Mouse (Mus musculus) layer of hippocampus, adult 2 months (tissue): ENCODE measurements around the gene Plagl2. TPM values are rescaled to one million over a fixed set of nuclear protein-coding genes. Genes with fewer than 3 reads are reported as not detected.

Experiments
- DNase-seq, 2 experiments: peaks; one replicate each; pipeline ENCODE4 v3.0.0; 2022; ENCODE audit warnings: low spot score in 2 of 2
- H3K27ac ChIP-seq: fragments of 200-600 bp; 2 replicates; pipeline ENCODE4 v1.8.1; 2022
- H3K4me3 ChIP-seq: fragments of 200-600 bp; 2 replicates; pipeline ENCODE4 v1.8.1; 2022; ENCODE audit warnings: mild to moderate bottlenecking
- CTCF ChIP-seq: fragments of 200-600 bp; conservative IDR thresholded peaks from 2 replicates; pipeline ENCODE4 v1.8.1; 2022; ENCODE audit warnings: antibody characterized with exemption, mild to moderate bottlenecking, moderate library complexity
- total RNA-seq, 2 experiments: library from RNA; stranded (reverse); gene quantifications; 2 replicates each; pipeline ENCODE4 v1.2.3; 2021

Plagl2 gene
- total RNA-seq, 2 experiments from 2014 or later: 5.5 to 5.8 TPM

DNA sequence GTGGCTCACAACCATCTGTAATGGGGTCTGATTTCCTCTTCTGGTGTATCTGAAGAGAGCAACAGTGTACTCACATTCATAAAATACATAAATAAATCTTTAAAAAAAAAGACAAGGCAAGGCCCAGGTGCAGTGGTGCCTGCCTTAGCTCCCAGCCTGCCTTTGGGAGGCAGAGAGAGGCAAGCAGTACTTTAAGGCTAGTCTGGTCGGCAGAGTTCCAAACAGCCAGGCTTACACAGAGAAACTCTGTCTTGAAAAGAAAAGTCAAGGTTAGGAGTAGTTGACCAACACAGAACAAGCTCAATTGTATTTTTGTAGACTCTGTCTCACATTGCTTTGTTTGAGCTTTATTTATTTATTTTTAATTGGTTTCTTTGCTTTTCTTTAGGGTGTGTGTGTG, 38.5 kb downstream of the Plagl2 start:
- Histone ChIP-seq H3K27ac (no peak overlapping the region), H3K4me3 (no peak overlapping the region)
- TF ChIP-seq CTCF: no peak
- DNase-seq: no peak

DNA sequence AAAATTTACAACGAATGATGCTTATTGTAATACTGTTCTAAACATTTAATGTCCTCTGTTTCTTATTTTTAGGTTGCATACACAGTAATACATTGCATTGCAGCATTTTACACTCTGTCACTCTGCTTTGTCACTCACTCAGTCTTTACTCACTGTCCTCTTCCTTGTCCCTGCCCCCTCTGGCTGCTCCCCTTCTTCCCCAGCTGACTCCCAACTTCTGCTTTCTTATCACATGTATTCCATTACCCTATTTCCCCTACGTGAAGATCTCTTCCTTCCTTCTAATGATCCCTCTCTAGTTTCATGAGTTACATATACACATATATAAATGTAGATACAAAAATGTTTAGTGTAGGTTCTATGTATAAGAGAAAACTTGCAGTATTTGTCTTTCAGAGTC, 42.1 kb downstream of the Plagl2 start:
- Histone ChIP-seq H3K27ac (no peak overlapping the region), H3K4me3 (no peak overlapping the region)
- no peak for DNase-seq
- TF ChIP-seq CTCF: no peak

DNA sequence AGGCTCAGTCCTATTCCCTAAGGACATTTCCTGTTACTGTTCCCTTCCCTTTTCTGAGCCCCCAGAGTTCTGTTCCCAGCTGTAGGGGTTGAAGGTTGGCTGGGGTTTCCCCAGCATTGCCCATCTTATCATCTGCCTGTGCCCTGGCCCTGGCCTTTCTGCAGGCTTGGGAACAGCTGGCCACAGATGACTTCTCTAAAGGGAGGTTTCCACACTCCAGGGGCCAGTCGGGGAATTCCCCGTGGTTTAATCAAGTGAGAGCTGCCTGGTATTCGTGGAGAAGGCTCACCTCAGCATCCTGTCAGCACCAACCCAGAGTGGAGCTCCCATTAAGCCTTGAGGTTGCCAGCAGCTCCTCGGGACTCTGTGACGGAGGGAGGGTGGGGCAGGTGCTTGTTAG, 42.7 kb downstream of the Plagl2 start:
- H3K4me3 ChIP-seq: no peak overlapping the region
- TF ChIP-seq CTCF: no peak
- no peak for DNase-seq

DNA sequence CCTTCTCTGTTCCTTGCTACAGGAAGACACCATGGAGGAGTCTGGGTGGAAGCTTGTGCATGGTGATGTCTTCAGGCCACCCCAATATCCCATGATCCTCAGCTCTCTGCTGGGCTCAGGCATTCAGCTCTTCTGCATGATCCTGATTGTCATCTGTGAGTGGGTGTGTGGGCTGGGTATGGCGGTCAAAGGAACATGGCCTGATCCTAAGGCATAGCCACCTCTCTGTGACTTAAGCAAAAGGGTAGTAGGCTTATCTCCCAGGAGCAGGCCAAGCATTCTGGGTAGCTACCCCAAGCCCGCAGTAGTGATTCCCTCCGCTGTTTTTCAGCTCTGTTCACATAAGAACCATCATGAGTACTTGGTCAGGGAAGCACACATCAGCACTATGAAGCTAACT, 47.0 kb downstream of the Plagl2 start:
- no peak for TF ChIP-seq CTCF
- H3K4me3 ChIP-seq: no peak overlapping the region
- DNase-seq: no peak
- no peak overlapping the region for H3K27ac ChIP-seq

More for the DNA sequence above, 42.7 kb downstream of the Plagl2 start:
- H3K27ac ChIP-seq: no peak overlapping the region

DNA sequence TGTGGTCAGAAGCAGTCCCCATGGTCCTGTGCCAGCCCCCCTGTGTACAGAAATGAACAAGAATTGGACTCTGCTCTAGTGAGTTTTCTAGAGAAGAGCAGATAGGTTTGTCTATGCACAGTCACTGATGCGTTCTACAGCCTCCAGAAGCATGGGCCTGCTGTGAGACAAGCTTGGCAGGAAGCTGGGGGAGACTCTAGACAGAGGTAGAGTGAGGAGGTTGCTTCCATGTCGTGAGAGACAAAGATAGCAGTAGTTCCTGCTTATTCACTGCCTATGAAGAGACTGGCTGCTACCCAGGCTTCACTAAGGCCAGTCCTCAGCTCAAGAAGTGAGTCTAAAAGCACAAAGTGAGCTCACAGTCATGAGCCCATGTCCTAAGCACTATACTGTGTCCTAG, 50.0 kb downstream of the Plagl2 start:
- Histone ChIP-seq H3K4me3 (no peak overlapping the region), H3K27ac (no peak overlapping the region)
- no peak for DNase-seq
- no peak for TF ChIP-seq CTCF

DNA sequence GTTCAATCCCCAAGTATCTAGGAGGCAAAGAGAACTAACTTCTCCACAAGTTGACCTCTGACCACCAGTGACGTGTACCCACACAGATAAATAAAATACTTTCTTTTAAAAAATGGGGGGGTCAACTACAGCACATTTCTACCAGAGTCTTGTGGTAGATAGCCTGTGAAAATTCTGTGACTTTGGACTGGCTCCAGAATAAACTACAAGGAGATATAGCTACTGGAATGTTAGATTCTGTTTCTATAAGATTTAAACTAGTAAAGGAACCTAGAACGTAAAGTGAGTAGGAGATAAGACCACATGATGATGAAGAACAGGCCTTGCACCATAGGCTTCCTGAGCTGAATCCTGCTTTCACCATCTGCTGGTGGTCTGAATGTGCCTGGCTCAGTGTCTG, 53.4 kb downstream of the Plagl2 start:
- no peak for DNase-seq
- Histone ChIP-seq H3K4me3 (no peak overlapping the region), H3K27ac (no peak overlapping the region)
- no peak for TF ChIP-seq CTCF

DNA sequence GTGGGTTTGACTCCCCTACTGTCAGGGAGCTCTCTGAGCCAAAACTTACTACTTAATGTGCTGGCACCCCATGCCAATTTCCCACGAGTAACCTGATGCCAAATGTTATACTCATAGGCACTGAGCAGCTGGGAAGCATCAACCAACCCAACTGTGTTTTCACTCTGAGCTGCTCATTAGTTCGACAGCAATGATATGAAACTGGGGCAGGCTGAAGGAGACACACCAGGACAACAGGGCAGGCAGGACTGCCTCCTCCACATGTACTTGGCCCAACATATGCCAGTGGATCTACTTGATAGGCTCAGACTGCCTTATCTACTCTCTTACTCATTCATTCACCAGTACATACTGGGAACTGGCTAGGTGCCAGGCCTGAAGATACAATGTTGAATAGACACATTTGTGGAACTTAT, 55.0 kb downstream of the Plagl2 start:
- DNase-seq: peak; percentile 68 to 80
- no peak overlapping the region for H3K27ac ChIP-seq
- no peak for TF ChIP-seq CTCF
- no peak overlapping the region for H3K4me3 ChIP-seq

DNA sequence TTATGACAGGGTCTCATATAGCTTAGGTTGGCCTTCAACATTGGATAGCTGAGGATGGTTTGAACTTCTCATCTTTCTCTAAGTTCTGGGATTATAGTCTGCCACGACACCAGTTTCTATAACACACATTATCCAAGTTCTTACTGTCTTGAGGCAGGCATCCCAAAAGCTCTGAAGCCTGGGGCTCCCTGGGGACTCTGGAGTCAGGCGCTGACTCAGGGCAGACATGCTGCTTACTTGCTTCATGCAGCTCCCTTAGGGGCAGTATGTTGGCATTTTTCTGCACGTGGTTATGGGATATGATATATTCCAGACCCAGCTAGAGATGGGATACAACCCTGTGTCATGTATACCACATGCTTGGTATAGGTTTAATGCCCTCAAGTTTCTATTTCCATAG, 61.3 kb downstream of the Plagl2 start:
- TF ChIP-seq CTCF: no peak
- no peak for DNase-seq

DNA sequence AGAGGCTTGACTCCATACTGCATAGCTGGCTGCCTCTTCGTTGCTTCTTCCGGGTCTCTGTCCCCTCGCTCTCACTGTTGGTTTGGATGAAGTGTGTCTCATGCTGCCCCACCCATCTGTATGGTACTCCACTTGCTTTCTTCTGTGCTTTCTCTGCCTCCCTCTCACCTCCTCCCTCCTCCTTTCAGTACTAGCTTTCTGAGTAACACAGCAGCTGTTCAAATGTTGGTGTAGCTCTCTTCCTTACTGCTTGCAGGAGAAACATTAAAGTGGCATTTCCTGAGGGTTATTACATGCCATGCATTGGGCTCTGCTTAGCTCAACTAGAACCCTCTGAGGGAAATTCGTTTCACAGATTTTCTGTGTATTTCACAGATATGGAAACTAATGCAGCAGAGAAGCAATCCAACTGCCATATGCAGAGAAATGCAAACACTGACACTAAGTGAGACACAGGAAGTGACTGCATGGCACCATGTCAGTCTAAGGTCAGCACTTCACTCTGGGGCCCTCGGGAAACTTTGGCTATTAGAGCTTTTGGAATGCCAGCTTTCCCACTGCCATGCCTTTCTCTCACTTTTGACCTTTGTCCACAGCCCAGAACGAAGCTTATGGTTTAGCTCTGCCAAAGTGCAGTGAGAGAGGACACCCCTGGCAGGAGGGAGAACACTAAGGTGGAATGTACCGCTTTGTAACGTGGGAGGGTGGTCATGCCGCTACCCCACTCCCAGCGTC, 61.9 kb downstream of the Plagl2 start:
- Histone ChIP-seq H3K4me3 (no peak overlapping the region), H3K27ac (no peak overlapping the region)
- peak in 1 of 2 experiments; percentile 33 for DNase-seq
- TF ChIP-seq CTCF: no peak

More for the DNA sequence above, 61.3 kb downstream of the Plagl2 start:
- Histone ChIP-seq H3K27ac (no peak overlapping the region), H3K4me3 (no peak overlapping the region)

Other genes starting within 250 kb of the Plagl2 start
- 10 to 100 TPM; 37.0 to 41.7 TPM for gene Pdrg1, start 226.0 kb downstream of the Plagl2 start, total RNA-seq
- gene Xkr7, start 209.6 kb downstream of the Plagl2 start, total RNA-seq: 1 to 10 TPM; 2.0 TPM
- 1 to 10 TPM; 4.9 to 6.6 TPM for gene Ccm2l, start 175.5 kb downstream of the Plagl2 start, total RNA-seq
- gene Hck, start 133.0 kb downstream of the Plagl2 start, total RNA-seq: 1 to 10 TPM; 1.9 to 2.2 TPM
- 100 to 1,000 TPM in 1 of 2 experiments, 10 to 100 TPM in 1; 96.8 to 101 TPM for gene Tm9sf4, start 80.1 kb downstream of the Plagl2 start, total RNA-seq
- 10 to 100 TPM; 20.6 to 22.5 TPM for gene Tspyl3, start 16.0 kb downstream of the Plagl2 start, total RNA-seq
- 10 to 100 TPM; 16.6 to 19.4 TPM for gene Pofut1, start 107 bp upstream of the Plagl2 start, total RNA-seq
- 10 to 100 TPM; 50.6 to 55.7 TPM for gene Kif3b, start 50.0 kb upstream of the Plagl2 start, total RNA-seq
- gene Asxl1, start 104.4 kb upstream of the Plagl2 start, total RNA-seq: 10 to 100 TPM; 34.6 to 34.9 TPM